ENCODE assay signal across 9 mouse cellular contexts in the genomic region with DNA sequence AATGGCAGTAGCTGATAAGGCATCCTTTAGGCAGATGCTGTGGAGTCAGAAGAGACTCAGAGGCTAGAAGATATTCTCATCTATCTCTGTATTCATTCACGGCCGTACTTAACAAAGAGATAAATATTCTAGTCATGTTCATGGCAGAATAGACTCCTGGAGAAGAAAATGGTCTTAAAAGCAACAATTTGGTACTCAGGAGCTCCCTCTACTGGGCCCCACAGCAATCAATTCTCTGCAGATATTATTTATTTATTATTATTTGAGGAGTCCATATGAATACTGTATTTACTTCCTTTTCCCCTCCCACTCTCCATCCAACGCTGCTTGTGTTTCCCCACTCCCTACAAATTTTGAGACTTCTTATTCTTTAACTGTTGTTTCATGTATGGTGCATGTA. TPM values are rescaled to one million over a fixed set of nuclear protein-coding genes. Genes with fewer than 3 reads are reported as not detected.
A peak's percentile ranks its signal among the peaks of the same experiment; 100 is the strongest.
DNase-seq lines count a peak whose midpoint lies in the region; ATAC-seq lines count a peak whose summit lies in the region.
"Had no signal": no experiment of that assay in that cellular context is flagged by ENCODE, and none has a peak within 500 bp of the region (broad histone marks: within the 10 kb centered on the region; RNA-seq: fewer than 3 reads in every experiment).

No protein-coding gene starts in this region.

- 64% methylated on average over 3 of the region's 3 CpGs for WGBS in midbrain, embryonic 11.5 days
- 38% methylated on average over 3 of the region's 3 CpGs for WGBS in hindbrain, embryonic 14.5 days

- peak; percentile 18 to 38 for DNase-seq in heart, postnatal 14 days
- no peak for DNase-seq in heart, adult 11 months
- peak; percentile 12 for DNase-seq in thymus, postnatal 4 days
- no peak for DNase-seq in thymus, postnatal 10 days (ENCODE audit: low spot score in 2 of 2)
- DNase-seq in cerebellum, postnatal 14 days: peak; percentile 47 to 57
- peak; percentile 45 for DNase-seq in retina, postnatal 1 day
- DNase-seq in midbrain, embryonic 11.5 days (ENCODE audit: low spot score, missing footprints): no peak
- no peak for DNase-seq in hindbrain, embryonic 14.5 days (ENCODE audit: low spot score)

- no peaks in the 10 kb centered on the region for H3K9me3 ChIP-seq in midbrain, embryonic 11.5 days (ENCODE audit: control insufficient read depth, low read length)
- no peaks in the 10 kb centered on the region for H3K9me3 ChIP-seq in hindbrain, embryonic 14.5 days (ENCODE audit: control insufficient read depth, low read length)

- ATAC-seq in midbrain, embryonic 11.5 days (ENCODE audit: low FRiP score): no peak
- no peak for ATAC-seq in hindbrain, embryonic 14.5 days (ENCODE audit: low FRiP score)

- H3K27ac ChIP-seq in midbrain, embryonic 11.5 days (ENCODE audit: low read depth, low read length): no peak overlapping the region
- no peak overlapping the region for H3K27ac ChIP-seq in hindbrain, embryonic 14.5 days

- H3K4me2 ChIP-seq in midbrain, embryonic 11.5 days: no peak overlapping the region
- no peak overlapping the region for H3K4me2 ChIP-seq in hindbrain, embryonic 14.5 days (replicated peaks)

- no peak overlapping the region for H3K4me3 ChIP-seq in midbrain, embryonic 11.5 days (ENCODE audit: low read depth, low read length)
- no peak overlapping the region for H3K4me3 ChIP-seq in hindbrain, embryonic 14.5 days (replicated peaks; ENCODE audit: low read length)

- H3K36me3 ChIP-seq in midbrain, embryonic 11.5 days (ENCODE audit: control insufficient read depth, insufficient read depth, low read length): no peaks in the 10 kb centered on the region
- no peaks in the 10 kb centered on the region for H3K36me3 ChIP-seq in hindbrain, embryonic 14.5 days (replicated peaks; ENCODE audit: control insufficient read depth, insufficient read depth)

- intact Hi-C loops in heart, postnatal 14 days (cut with DNase I): loop anchor here (2.0 kb wide), 1 partner anchor 126 kb away; no protein-coding TSS in a partner anchor

- H3K4me1 ChIP-seq in midbrain, embryonic 11.5 days (ENCODE audit: control insufficient read depth, insufficient read depth, low read length): no peaks in the 10 kb centered on the region
- H3K4me1 ChIP-seq in hindbrain, embryonic 14.5 days (replicated peaks; ENCODE audit: control insufficient read depth, insufficient read depth, low read length): no peaks in the 10 kb centered on the region

- H3K9ac ChIP-seq in midbrain, embryonic 11.5 days (ENCODE audit: low read length): no peak overlapping the region
- H3K9ac ChIP-seq in hindbrain, embryonic 14.5 days: no peak overlapping the region

- no peaks in the 10 kb centered on the region for H3K27me3 ChIP-seq in midbrain, embryonic 11.5 days (ENCODE audit: control insufficient read depth, insufficient read depth, low read length)
- no peaks in the 10 kb centered on the region for H3K27me3 ChIP-seq in hindbrain, embryonic 14.5 days (ENCODE audit: control insufficient read depth, insufficient read depth, low read length)

RNA-seq across cellular contexts. Expression of gene Lonrf3, which starts 24.3 kb away (rescaled TPM):
- 1 to 10 TPM; 1.7 to 1.8 TPM for total RNA-seq in heart, postnatal 14 days (2021)
- 1.1 and 1.7 TPM in 2 replicates for polyA plus RNA-seq in midbrain, embryonic 11.5 days (2014; fragmentation: Nextera tagmentation; extraction: Ambion mirVana)
- polyA plus RNA-seq in hindbrain, embryonic 14.5 days (2014; fragmentation: Nextera tagmentation; extraction: Ambion mirVana): 0.63 and 0.83 TPM in 2 replicates

RNA-seq across cellular contexts. Expression of gene Gm6268, which starts 48.6 kb away (rescaled TPM):
- not detected for total RNA-seq in heart, postnatal 14 days (2021)
- not detected in 2 replicates for polyA plus RNA-seq in midbrain, embryonic 11.5 days (2014; fragmentation: Nextera tagmentation; extraction: Ambion mirVana)
- polyA plus RNA-seq in hindbrain, embryonic 14.5 days (2014; fragmentation: Nextera tagmentation; extraction: Ambion mirVana): not detected in 2 replicates
- polyA plus RNA-seq: large intestine, adult 2 months had no signal

Comparison
In these comparisons a context has a peak if more than half of its experiments do, and no peak if none do; other contexts are left out.
1. DNase-seq: peak in heart, postnatal 14 days (2 of 2), thymus, postnatal 4 days (single experiment), cerebellum, postnatal 14 days (2 of 2) and retina, postnatal 1 day (single experiment); none in heart, adult 11 months (single experiment), thymus, postnatal 10 days (0 of 2), midbrain, embryonic 11.5 days (single experiment) and hindbrain, embryonic 14.5 days (single experiment).